Mouse (Mus musculus) erythroblast, embryonic 14.5 days (primary cell): ENCODE data around the gene Primpol.

ENCODE experiments used
- GATA1 ChIP-seq: IDR thresholded peaks from 2 replicates; pipeline ENCODE4 v1.6.1; 2012; ENCODE audit warnings: low read length, inconsistent platforms, mixed read lengths
- TAL1 ChIP-seq: IDR thresholded peaks from 3 replicates; pipeline ENCODE4 v1.6.1; 2012; ENCODE audit warnings: low read length, inconsistent platforms, mixed read lengths

DNA sequence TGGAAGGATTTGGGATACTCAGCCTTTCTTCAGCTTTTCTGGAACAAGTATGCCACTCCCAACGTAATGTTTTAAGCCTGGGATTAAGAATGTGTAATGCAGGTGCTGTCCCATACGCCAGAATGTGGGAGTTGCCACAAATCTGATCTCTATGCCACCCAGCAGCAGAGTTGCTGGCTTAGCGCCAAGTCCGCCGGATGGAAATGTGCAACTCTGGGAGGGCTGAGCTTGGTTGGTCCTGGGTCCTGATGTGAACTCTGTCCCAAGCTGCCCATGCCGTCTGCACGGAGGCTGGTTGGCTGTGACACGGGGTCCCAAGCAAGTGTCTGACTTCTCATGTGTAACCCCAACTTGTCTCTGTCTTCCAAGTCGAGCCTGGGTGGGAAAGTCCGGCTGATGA is 90.2 kb downstream of the Primpol start:
- TF ChIP-seq GATA1 (no peak), TAL1 (no peak)
